Mouse (Mus musculus): ENCODE measurements around the gene Kmt5b. TPM values are rescaled to one million over a fixed set of nuclear protein-coding genes. Genes with fewer than 3 reads are reported as not detected.

The Kmt5b gene
- total and polyA plus RNA-seq, 3 experiments: 14.9 to 23.9 TPM; not detected in 1

GRCm38 (mm10) chr19:3718481-3719361 lies 48.5 kb upstream of the Kmt5b start:
- peak overlapping the region; percentile 59 to 72 for H3K4me3 ChIP-seq (ENCODE audit: control insufficient read depth in 1 of 2, insufficient read depth in 1 of 2, low read depth in 2 of 2, low read length in 2 of 2)
- H3K9ac ChIP-seq (ENCODE audit: control insufficient read depth, low read depth, low read length, poor library complexity, severe bottlenecking): peak overlapping the region; percentile 76
- no peaks in the 10 kb centered on the region; the same call in 1 of the 2 replicates for H3K79me2 ChIP-seq (ENCODE audit: control insufficient read depth, insufficient read depth, low read length, poor library complexity)
- H3K36me3 ChIP-seq (ENCODE audit: control insufficient read depth in 1 of 2, insufficient read depth in 2 of 2, low read length in 2 of 2): no peaks in the 10 kb centered on the region
- TF ChIP-seq NRF1 (IDR thresholded peaks at IDR 0.05; ENCODE audit: insufficient read depth, low read depth, low read length, poor library complexity, severe bottlenecking) (peak; percentile 44; the same call in 1 of the 2 replicates), EP300 (IDR thresholded peaks at IDR 0.05; ENCODE audit: low read depth in 1 of 2, low read length in 2 of 2) (no peak), MYC (IDR thresholded peaks at IDR 0.05; ENCODE audit: low read depth, low read length) (peak; percentile 94), KAT2A (conservative IDR thresholded peaks at IDR 0.05; ENCODE audit: low read depth, low read length) (no peak), POLR2AphosphoS5 (IDR thresholded peaks at IDR 0.05; ENCODE audit: borderline replicate concordance, low read depth, low read length) (no peak), MXI1 (IDR thresholded peaks at IDR 0.05; ENCODE audit: low read depth, low read length) (peak; percentile 90), POLR2A (IDR thresholded peaks at IDR 0.05; ENCODE audit: control insufficient read depth in 1 of 2, insufficient read depth in 1 of 2, low read depth in 1 of 2, low read length in 2 of 2, poor library complexity in 1 of 2) (peak in 1 of 2 experiments; percentile 40; a peak in 1 of 4 replicates), POLR2AphosphoS2 (IDR thresholded peaks at IDR 0.05; ENCODE audit: low read length) (no peak; the same call in 1 of the 2 replicates), TAL1 (IDR thresholded peaks at IDR 0.05; ENCODE audit: low read length) (no peak), NELFE (IDR thresholded peaks at IDR 0.05; ENCODE audit: low read depth, low read length) (no peak), SIN3A (IDR thresholded peaks at IDR 0.05; ENCODE audit: low read length) (peak; percentile 47), RAD21 (IDR thresholded peaks at IDR 0.05; ENCODE audit: low read depth, low read length) (peak; percentile 29), ELF1 (IDR thresholded peaks at IDR 0.05; ENCODE audit: low read depth, low read length) (no peak), CTCF (IDR thresholded peaks at IDR 0.05 in 2 of 3, conservative IDR thresholded peaks at IDR 0.05 in 1 of 3; ENCODE audit: control insufficient read depth in 1 of 3, insufficient read depth in 1 of 3, low read depth in 2 of 3, low read length in 3 of 3, poor library complexity in 1 of 3, severe bottlenecking in 1 of 3) (peak; percentile 51 to 76 (median 71)), USF1 (IDR thresholded peaks at IDR 0.05; ENCODE audit: low read depth, low read length) (peak; percentile 64), SMC3 (IDR thresholded peaks at IDR 0.05; ENCODE audit: low read depth, low read length) (peak; percentile 72), MAX (IDR thresholded peaks at IDR 0.05; ENCODE audit: low read length) (peak; percentile 84)
- peak; percentile 87 for DNase-seq (ENCODE audit: low read depth, low spot score)
- no peaks in the 10 kb centered on the region for H3K9me3 ChIP-seq (replicated peaks; ENCODE audit: insufficient read depth, low read length)
- H3K4me1 ChIP-seq (ENCODE audit: control insufficient read depth in 1 of 2, insufficient read depth in 2 of 2, low read length in 2 of 2): no peaks in the 10 kb centered on the region
- H3K27ac ChIP-seq (ENCODE audit: control insufficient read depth, low read depth, low read length): no peak overlapping the region
- no peaks in the 10 kb centered on the region for H3K27me3 ChIP-seq (ENCODE audit: control insufficient read depth in 1 of 2, insufficient read depth in 2 of 2, low read length in 2 of 2)

DNA sequence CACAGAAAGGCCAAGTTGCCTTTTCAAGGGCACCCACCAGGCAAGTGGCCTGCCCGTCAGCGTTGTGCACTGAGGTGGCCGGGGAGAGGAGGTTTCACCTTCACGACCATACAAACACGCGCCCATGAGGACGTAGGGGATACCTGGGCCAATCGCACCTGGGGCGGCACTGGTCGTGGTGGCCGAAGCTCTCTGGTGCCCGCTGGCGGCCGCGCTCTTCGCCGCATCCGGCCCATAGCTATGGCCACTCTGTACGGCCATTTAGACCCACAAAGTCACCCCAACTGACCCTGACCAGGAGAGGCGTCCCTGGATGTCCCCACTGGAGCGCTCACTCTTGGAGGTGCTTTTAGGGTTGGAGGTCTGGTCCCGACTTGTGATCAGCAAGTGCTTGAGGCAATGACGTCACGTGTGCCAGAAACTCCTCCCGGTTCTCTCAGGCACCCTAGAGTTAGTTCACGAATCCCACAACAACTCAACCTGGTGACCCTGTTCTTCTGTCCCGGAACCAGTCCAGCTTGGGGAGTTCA lies 47.8 kb upstream of the Kmt5b start:
- Histone ChIP-seq H3K36me3 (ENCODE audit: control insufficient read depth in 1 of 2, insufficient read depth in 2 of 2, low read length in 2 of 2) (no peaks in the 10 kb centered on the region), H3K4me3 (ENCODE audit: control insufficient read depth in 1 of 2, insufficient read depth in 1 of 2, low read depth in 2 of 2, low read length in 2 of 2) (peak overlapping the region; percentile 59 to 72), H3K27ac (ENCODE audit: control insufficient read depth, low read depth, low read length) (no peak overlapping the region), H3K9ac (ENCODE audit: control insufficient read depth, low read depth, low read length, poor library complexity, severe bottlenecking) (peak overlapping the region; percentile 76), H3K27me3 (ENCODE audit: control insufficient read depth in 1 of 2, insufficient read depth in 2 of 2, low read length in 2 of 2) (no peaks in the 10 kb centered on the region), H3K9me3 (replicated peaks; ENCODE audit: insufficient read depth, low read length) (no peaks in the 10 kb centered on the region), H3K4me1 (ENCODE audit: control insufficient read depth in 1 of 2, insufficient read depth in 2 of 2, low read length in 2 of 2) (no peaks in the 10 kb centered on the region), H3K79me2 (ENCODE audit: control insufficient read depth, insufficient read depth, low read length, poor library complexity) (no peaks in the 10 kb centered on the region; the same call in 1 of the 2 replicates)
- peak; percentile 73 for DNase-seq (ENCODE audit: low read depth, low spot score)
- TF ChIP-seq CHD1 (IDR thresholded peaks at IDR 0.05; ENCODE audit: low read depth, low read length) (no peak), TBP (IDR thresholded peaks at IDR 0.05; ENCODE audit: low read depth, low read length) (no peak), HCFC1 (IDR thresholded peaks at IDR 0.05; ENCODE audit: low read depth, low read length) (0 out of 2 replicates have a peak, but pooled peaks have one; percentile 23), ETS1 (IDR thresholded peaks at IDR 0.05; ENCODE audit: low read depth, low read length) (no peak), USF1 (IDR thresholded peaks at IDR 0.05; ENCODE audit: low read depth, low read length) (peak; percentile 80), USF2 (IDR thresholded peaks at IDR 0.05; ENCODE audit: borderline replicate concordance in 1 of 2, insufficient read depth in 1 of 2, low read depth in 1 of 2, low read length in 2 of 2) (0 out of 4 replicates have a peak, but pooled peaks of 1 of the 2 experiments have one; percentile 23), EP300 (IDR thresholded peaks at IDR 0.05; ENCODE audit: low read depth in 1 of 2, low read length in 2 of 2) (no peak), TAL1 (IDR thresholded peaks at IDR 0.05; ENCODE audit: low read length) (no peak), SMC3 (IDR thresholded peaks at IDR 0.05; ENCODE audit: low read depth, low read length) (peak; percentile 24), MYC (IDR thresholded peaks at IDR 0.05; ENCODE audit: low read depth, low read length) (no peak), GATA1 (IDR thresholded peaks at IDR 0.05; ENCODE audit: low read depth, low read length) (no peak), SIN3A (IDR thresholded peaks at IDR 0.05; ENCODE audit: low read length) (no peak), MAZ (IDR thresholded peaks at IDR 0.05; ENCODE audit: low read depth, low read length) (no peak), POLR2AphosphoS2 (IDR thresholded peaks at IDR 0.05; ENCODE audit: low read length) (no peak), NELFE (IDR thresholded peaks at IDR 0.05; ENCODE audit: low read depth, low read length) (no peak), CTCF (IDR thresholded peaks at IDR 0.05 in 2 of 3, conservative IDR thresholded peaks at IDR 0.05 in 1 of 3; ENCODE audit: control insufficient read depth in 1 of 3, insufficient read depth in 1 of 3, low read depth in 2 of 3, low read length in 3 of 3, poor library complexity in 1 of 3, severe bottlenecking in 1 of 3) (peak in 2 of 3 experiments; percentile 42 to 77), MAX (IDR thresholded peaks at IDR 0.05; ENCODE audit: low read length) (no peak), ZC3H11A (IDR thresholded peaks at IDR 0.05; ENCODE audit: low read depth, low read length) (no peak), MEF2A (IDR thresholded peaks at IDR 0.05; ENCODE audit: extremely low read depth, insufficient replicate concordance, low read depth, low read length, poor library complexity, severe bottlenecking) (no peak)
